Mouse (Mus musculus): ENCODE data around the gene Fam198b. TPM values are rescaled to one million over a fixed set of nuclear protein-coding genes. Genes with fewer than 3 reads are reported as not detected.

Gene Fam198b
- total RNA-seq, 2 experiments from 2014 or later = 4.4 to 5.4 TPM

DNA sequence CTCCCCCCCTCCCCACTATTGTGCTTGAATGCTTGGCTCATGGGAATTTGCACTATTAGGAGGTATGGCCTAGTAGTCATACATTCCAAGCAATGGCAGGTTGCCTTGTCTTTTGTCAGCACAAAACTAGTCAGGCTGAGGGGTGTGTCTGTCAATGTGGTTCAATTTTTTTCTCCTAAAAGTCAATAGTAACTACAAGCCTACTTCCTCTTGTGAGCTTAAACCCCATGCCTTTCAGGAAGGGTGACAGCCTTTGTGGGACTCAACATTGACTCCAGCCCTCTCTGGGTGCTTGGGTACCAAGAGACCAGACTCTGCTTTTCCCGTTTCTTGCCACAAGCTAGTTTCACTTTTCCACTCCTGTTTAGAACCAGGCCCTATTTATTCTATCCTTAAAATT, 96.4 kb downstream of the Fam198b start:
- no peak for DNase-seq (ENCODE audit: low spot score)

DNA sequence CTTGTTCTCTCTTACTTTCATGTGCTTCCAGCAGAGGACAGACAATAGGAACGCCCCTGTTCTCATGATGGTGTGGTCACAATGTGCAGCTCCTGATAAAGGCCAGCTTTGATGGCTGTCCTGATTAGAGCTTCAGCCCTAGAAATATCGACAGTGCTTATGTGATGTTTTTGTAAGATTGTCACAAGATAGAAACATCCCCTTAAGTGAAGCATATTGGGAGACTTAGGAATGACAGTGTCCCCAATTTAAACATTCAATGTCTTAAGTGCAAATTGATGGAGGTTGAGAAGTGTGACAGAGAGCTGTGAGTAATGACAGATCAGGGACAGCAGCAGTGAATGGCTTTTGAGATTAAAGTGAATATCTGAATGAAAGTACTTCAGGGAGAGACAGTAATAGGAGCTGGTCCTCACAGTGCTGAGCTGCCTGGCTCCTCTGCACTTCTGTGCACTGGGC, 99.7 kb downstream of the Fam198b start:
- DNase-seq (ENCODE audit: low spot score) = no peak

DNA sequence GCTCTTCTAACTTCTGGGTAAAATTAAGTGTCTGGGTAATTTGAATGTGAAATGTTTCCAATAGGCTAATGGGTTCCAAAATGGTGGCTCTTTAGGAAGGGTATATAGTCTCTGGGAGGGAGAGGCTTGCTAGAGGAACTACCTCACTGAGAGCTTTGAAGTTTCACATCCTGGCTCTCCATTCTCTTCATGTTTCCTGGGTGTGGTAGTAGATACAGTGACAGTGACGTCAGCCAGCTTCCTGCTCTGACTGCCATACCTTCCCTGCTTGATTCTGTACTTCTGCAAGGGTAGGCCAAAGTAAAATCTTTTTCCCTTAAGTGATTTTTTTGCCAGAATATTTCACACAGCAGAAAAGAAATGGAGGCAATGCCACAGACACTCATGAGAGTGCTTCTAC, 100.2 kb downstream of the Fam198b start:
- no peak for DNase-seq (ENCODE audit: low spot score)

DNA sequence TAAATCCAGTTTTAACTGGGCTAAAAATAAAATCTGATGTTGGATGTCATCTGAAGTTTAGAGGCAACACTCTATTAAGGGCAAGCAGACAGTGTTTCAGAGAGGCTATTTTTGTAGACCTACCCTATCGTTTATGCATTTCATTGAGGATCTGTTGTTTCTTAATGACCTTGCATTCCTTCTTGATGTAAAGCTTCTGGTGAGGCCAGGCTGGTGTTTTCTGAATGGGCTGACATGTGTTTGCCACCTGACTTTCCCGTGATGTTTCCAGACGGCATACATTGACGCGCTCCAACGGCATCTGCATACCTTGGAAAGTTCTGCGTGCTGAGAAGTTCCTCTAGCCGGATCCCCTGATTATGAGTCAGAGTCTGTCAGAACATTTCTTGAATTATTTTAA, 104.9 kb downstream of the Fam198b start:
- peak; percentile 25 for DNase-seq (ENCODE audit: low spot score)

DNA sequence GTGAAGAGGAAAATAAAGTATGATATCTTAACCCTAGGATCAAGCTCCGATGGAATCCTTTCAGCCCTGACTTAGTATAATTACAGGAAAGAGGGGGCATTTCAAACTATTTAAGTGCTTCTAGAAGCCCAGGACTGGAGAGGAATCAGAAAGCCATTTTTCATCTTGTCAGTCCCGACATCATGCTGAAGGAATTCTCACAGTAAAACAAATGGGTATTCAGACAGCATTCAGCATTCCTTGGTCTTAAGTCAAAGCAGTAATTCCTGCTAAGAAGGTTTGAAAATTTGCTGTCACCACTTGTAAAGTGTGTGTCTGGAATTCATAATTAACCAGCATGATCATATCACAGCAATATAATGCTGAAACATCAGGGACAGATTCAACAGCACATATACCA, 105.6 kb downstream of the Fam198b start:
- DNase-seq (ENCODE audit: low spot score) = no peak

DNA sequence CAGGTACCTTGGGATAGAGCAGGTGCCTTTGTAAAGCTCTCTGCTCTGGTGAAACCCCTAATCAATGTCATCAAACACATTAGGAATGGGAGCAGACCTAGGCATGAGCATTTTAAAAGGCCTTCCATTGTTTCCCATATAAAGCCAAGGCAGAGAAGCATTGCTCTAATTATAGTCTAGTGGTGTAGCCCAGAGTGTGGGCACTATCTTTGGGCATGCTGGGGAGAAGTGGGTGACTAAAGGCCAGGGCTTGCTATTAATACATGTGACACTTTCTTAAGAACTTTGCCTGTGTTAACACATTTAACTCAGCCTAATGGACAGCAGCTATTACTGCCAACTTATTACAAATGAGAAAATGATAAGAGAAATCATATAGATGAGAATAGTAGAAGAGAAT, 106.1 kb downstream of the Fam198b start:
- DNase-seq (ENCODE audit: low spot score) = peak; percentile 48

DNA sequence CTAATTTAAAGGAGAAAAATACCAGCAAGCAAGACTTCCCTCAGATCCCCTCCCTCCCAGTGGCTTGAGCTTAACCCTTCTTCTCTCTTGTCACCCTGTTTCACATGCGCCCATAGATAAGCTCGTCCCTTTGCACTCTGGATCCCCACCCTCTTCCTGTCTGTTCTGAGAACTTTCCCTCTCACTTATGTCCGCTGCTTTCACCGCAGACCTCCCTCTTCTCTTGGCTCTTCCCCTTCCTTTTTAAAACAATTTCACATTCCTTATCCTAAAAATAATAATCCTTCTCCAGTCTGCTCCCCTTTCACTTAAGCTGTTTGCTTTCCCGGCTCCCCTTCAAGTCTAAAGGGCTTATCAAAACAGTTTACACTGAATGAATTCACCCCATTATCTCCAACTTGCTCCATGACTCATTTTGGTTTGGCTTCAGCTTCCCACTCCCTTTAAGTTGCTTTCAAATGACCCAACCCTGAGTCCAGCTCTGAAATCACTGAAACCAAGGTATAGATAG, 109.8 kb downstream of the Fam198b start:
- no peak for DNase-seq (ENCODE audit: low spot score)

DNA sequence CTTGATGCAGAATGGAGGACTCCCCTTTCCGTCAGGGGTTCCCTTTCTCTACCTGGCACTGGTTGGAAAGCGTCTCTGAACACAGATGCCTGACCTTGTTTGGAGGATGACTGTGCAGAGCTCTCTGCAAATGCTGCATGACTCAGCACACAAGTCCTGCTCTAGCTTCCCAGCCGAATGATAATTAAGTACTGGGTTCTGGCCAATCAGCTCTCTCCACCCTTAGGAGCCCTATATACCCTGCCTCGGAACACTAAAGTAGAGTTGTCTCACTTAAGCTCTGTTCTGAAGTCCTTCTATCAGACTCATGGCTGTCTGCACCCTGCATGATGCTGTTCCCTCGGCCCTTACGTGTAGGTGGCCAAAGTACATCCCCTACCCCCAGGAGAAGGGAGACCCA, 111.4 kb downstream of the Fam198b start:
- no peak for DNase-seq (ENCODE audit: low spot score)

Other genes with a start within 250 kb of the Fam198b start
- gene Rxfp1, start 146.7 kb upstream of the Fam198b start, total RNA-seq (2021) = not detected
- gene Tmem144, start 31.8 kb upstream of the Fam198b start, total RNA-seq (2021) = 1 to 10 TPM in 1 of 2 experiments, under 1 TPM in 1; 0.69 to 1.4 TPM

Data from gastrocnemius, adult 18-20 months (tissue).